Mouse (Mus musculus) heart, adult 9 months (tissue): ENCODE measurements at regions not wholly inside any gene's neighbourhood (a gene's known extent, or its start where the extent isn't known, plus 50 kb on each side); places are given as distances from the start of the nearest gene placed in this dataset.
"Not testable (repeated sequence)": the region's sequence is repeated elsewhere in the genome, so short reads cannot be mapped to it uniquely, and the experiment has no call there.

Experiments used
- DNase-seq, 2 experiments: peaks; one replicate each; pipeline ENCODE4 v3.0.0; 2022; ENCODE audit warnings: low spot score in 2 of 2

- DNase-seq, result peak; percentile 61 to 66
Measured at GRCm38 (mm10) chr10:86636953-86637376, 68.3 kb downstream of the Hsp90b1 start.

GRCm38 (mm10) chr10:86636515-86636914, 68.8 kb downstream of the Hsp90b1 start:
- not testable (repeated sequence) for DNase-seq

GRCm38 (mm10) chr10:86626734-86627133, 78.6 kb downstream of the Hsp90b1 start:
- not testable (repeated sequence) for DNase-seq

GRCm38 (mm10) chr10:86617958-86618664, 87.2 kb downstream of the Hsp90b1 start:
- not testable (repeated sequence) for DNase-seq

GRCm38 (mm10) chr10:86612341-86612740, 93.0 kb downstream of the Hsp90b1 start:
- DNase-seq, result not testable (repeated sequence)

GRCm38 (mm10) chr10:86610027-86610426, 95.3 kb downstream of the Hsp90b1 start:
- not testable (repeated sequence) for DNase-seq

GRCm38 (mm10) chr10:86600843-86601242, 102.1 kb upstream of the Syn3 start:
- not testable (repeated sequence) for DNase-seq

- not testable (repeated sequence) for DNase-seq
Measured at GRCm38 (mm10) chr10:86599991-86600390, 101.3 kb upstream of the Syn3 start.

- not testable (repeated sequence) for DNase-seq
Measured at GRCm38 (mm10) chr10:86590211-86590610, 91.5 kb upstream of the Syn3 start.

- DNase-seq, result not testable (repeated sequence)
Measured at GRCm38 (mm10) chr10:86566875-86567274, 68.2 kb upstream of the Syn3 start.

GRCm38 (mm10) chr10:86555843-86556242, 57.1 kb upstream of the Syn3 start:
- no peak for DNase-seq
